Mouse (Mus musculus): ENCODE measurements around the gene Ispd. TPM values are rescaled to one million over a fixed set of nuclear protein-coding genes. Genes with fewer than 3 reads are reported as not detected.

The Ispd gene
- 1.4 TPM for polyA plus RNA-seq (2012; fragmentation: generic; extraction: Trizol)
- long read RNA-seq, experiment 1, partial matches to known transcripts, result 0 of 1 reads
- long read RNA-seq, experiment 1, other reads (novel, unspliced or antisense), result 0 of 1 reads
- long read RNA-seq, experiment 2, transcript Ispd-201 (10 exons, 2,690 nt), result major isoform, 30 of 42 reads
- long read RNA-seq, experiment 2, partial matches to known transcripts, result 0 of 42 reads
- long read RNA-seq, experiment 2, other reads (novel, unspliced or antisense), result 8 of 42 reads

DNA sequence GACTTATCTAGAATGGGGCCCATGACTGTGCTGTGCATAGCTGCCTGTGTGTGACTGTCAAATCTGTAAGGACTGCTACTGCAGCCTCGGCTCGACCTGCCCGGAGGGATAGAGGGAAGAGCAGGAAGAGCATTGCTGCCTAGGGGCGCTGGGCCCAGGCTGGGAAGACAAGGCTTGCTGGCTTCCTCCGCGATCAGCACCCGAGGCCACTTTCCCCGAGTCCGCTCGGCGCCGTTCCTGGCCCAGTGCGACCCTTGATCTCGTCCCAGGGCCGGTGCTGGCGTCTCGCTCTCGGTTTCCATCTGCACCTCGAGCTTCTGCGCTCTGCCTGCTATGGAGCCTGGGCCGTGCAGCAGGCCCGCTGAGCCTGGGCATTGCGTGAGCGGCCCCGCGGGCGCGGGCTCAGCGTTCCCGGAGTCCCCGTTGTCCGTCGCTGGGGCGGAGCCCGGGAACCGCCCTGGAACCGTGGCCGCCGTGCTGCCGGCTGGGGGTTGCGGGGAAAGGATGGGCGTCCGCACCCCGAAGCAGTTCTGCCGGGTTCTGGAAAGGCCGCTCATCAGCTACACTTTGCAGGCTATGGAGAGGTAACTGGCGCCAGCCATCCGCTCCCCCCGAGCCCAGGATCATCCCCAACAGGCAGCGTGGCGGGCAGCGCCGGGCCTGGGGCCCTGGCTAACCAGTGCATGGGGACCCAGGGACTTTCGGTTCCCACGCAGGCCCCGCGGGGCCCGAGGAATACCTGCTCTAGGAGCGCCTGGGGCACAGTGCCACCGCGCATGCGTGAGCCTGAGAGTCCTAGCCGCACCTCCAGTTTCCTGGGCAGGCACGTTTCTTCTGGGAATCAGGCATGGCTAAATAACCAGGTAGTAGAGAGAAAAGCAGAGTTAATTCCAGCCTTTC is at the start of gene Ispd, which contains the start of gene D630036H23Rik:
Gene Ispd, plus strand, starts transcription at position 10 of the 900 bp plus-strand sequence.
Gene D630036H23Rik, minus strand, starts transcription at position 741 of the 900 bp plus-strand sequence.
- H3K79me3 ChIP-seq (ENCODE audit: low read depth), result no peaks in the 10 kb centered on the region
- no peaks in the 10 kb centered on the region for H3K79me2 ChIP-seq (ENCODE audit: control insufficient read depth, insufficient read depth)
- H3ac ChIP-seq (ENCODE audit: control insufficient read depth, insufficient read length, low read depth), result peak within 1 kb of the TSS; percentile 97
- H3K36me3 ChIP-seq (ENCODE audit: control insufficient read depth, insufficient read depth), result no peaks in the 10 kb centered on the region
- no peak for TF ChIP-seq CTCF (IDR thresholded peaks at IDR 0.05; ENCODE audit: control insufficient read depth, insufficient read depth, insufficient read length)
- TF ChIP-seq USF1 (IDR thresholded peaks at IDR 0.05; ENCODE audit: low read depth), result no peak
- TF ChIP-seq MYOD1 (IDR thresholded peaks at IDR 0.05; ENCODE audit: control insufficient read depth, insufficient read length, low read depth), result no peak
- no peak for TF ChIP-seq FOSL1 (IDR thresholded peaks at IDR 0.05; ENCODE audit: insufficient read depth, low read length, poor library complexity, severe bottlenecking)
- TF ChIP-seq MYOG (IDR thresholded peaks at IDR 0.05; ENCODE audit: control insufficient read depth, extremely low read depth, insufficient read length), result no peak
- TF ChIP-seq MAX (IDR thresholded peaks at IDR 0.05), result no peak
- no peak for TF ChIP-seq CEBPB (IDR thresholded peaks at IDR 0.05; ENCODE audit: low read depth)
- no peaks in the 10 kb centered on the region for H3K27me3 ChIP-seq (ENCODE audit: control insufficient read depth, insufficient read depth, insufficient read length)
- peak within 1 kb of the TSS; percentile 29 for H3K4me3 ChIP-seq (ENCODE audit: insufficient read depth, poor library complexity, severe bottlenecking)

DNA sequence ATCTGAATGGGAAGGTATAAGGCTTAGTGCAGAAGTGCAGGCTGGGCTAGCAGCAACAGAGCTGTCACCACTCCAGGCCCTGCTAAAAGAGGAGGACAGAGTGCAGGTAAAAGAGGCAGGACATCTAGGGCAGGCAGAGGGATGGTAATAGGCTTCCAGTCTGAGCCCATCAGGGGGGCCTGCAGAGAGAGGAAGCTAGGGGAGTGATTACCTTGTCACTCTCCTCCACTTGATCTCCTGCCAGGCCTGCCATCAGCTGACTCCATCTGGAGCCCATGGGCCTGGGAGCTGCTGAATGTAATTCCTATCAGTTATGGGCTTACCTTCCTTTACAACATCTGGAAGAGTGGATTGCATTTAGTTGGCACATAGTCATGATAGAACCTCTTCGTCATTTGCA is 48.6 kb upstream of the Ispd start:
- Histone ChIP-seq H3K27me3 (ENCODE audit: control insufficient read depth, insufficient read depth, insufficient read length) (no peaks in the 10 kb centered on the region), H3K36me3 (ENCODE audit: control insufficient read depth, insufficient read depth) (no peaks in the 10 kb centered on the region), H3K79me3 (ENCODE audit: low read depth) (no peaks in the 10 kb centered on the region), H3ac (ENCODE audit: control insufficient read depth, insufficient read length, low read depth) (no peak overlapping the region), H3K79me2 (ENCODE audit: control insufficient read depth, insufficient read depth) (no peaks in the 10 kb centered on the region), H3K4me3 (ENCODE audit: insufficient read depth, poor library complexity, severe bottlenecking) (no peak overlapping the region)
- no peak for TF ChIP-seq MYOG (IDR thresholded peaks at IDR 0.05; ENCODE audit: control insufficient read depth, extremely low read depth, insufficient read length)
- TF ChIP-seq MAX (IDR thresholded peaks at IDR 0.05), result no peak
- no peak for TF ChIP-seq CTCF (IDR thresholded peaks at IDR 0.05; ENCODE audit: control insufficient read depth, insufficient read depth, insufficient read length)
- no peak for TF ChIP-seq CEBPB (IDR thresholded peaks at IDR 0.05; ENCODE audit: low read depth)
- TF ChIP-seq USF1 (IDR thresholded peaks at IDR 0.05; ENCODE audit: low read depth), result no peak
- no peak for TF ChIP-seq FOSL1 (IDR thresholded peaks at IDR 0.05; ENCODE audit: insufficient read depth, low read length, poor library complexity, severe bottlenecking)
- no peak for TF ChIP-seq MYOD1 (IDR thresholded peaks at IDR 0.05; ENCODE audit: control insufficient read depth, insufficient read length, low read depth)

DNA sequence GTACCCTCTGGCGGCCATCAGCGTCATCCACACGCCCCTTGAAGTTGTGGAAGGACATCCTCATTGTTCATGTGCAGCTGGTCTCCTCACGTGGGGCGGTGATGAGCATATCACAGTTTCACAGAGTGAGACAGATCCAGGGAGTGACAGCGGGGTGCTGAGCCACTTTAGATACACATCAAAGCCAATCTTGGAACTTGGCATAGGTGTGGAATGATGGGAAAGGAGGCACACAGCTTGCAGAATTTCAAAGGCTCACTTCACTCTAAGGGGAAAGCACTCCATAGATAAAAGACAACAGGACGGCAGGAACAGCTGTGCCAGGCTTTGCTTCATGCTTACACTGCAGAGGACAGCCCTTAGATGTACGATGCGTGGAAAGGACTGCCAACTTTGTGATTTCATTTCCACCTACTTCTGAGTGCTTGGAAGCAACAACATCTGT is 47.4 kb upstream of the Ispd start:
- no peaks in the 10 kb centered on the region for H3K27me3 ChIP-seq (ENCODE audit: control insufficient read depth, insufficient read depth, insufficient read length)
- TF ChIP-seq MYOD1 (IDR thresholded peaks at IDR 0.05; ENCODE audit: control insufficient read depth, insufficient read length, low read depth), result no peak
- TF ChIP-seq MAX (IDR thresholded peaks at IDR 0.05), result no peak
- TF ChIP-seq FOSL1 (IDR thresholded peaks at IDR 0.05; ENCODE audit: insufficient read depth, low read length, poor library complexity, severe bottlenecking), result no peak
- no peak for TF ChIP-seq USF1 (IDR thresholded peaks at IDR 0.05; ENCODE audit: low read depth)
- no peak for TF ChIP-seq CTCF (IDR thresholded peaks at IDR 0.05; ENCODE audit: control insufficient read depth, insufficient read depth, insufficient read length)
- TF ChIP-seq MYOG (IDR thresholded peaks at IDR 0.05; ENCODE audit: control insufficient read depth, extremely low read depth, insufficient read length), result no peak
- TF ChIP-seq CEBPB (IDR thresholded peaks at IDR 0.05; ENCODE audit: low read depth), result no peak
- H3K36me3 ChIP-seq (ENCODE audit: control insufficient read depth, insufficient read depth), result no peaks in the 10 kb centered on the region
- H3K4me3 ChIP-seq (ENCODE audit: insufficient read depth, poor library complexity, severe bottlenecking), result no peak overlapping the region
- H3ac ChIP-seq (ENCODE audit: control insufficient read depth, insufficient read length, low read depth), result no peak overlapping the region
- H3K79me2 ChIP-seq (ENCODE audit: control insufficient read depth, insufficient read depth), result no peaks in the 10 kb centered on the region
- H3K79me3 ChIP-seq (ENCODE audit: low read depth), result no peaks in the 10 kb centered on the region

DNA sequence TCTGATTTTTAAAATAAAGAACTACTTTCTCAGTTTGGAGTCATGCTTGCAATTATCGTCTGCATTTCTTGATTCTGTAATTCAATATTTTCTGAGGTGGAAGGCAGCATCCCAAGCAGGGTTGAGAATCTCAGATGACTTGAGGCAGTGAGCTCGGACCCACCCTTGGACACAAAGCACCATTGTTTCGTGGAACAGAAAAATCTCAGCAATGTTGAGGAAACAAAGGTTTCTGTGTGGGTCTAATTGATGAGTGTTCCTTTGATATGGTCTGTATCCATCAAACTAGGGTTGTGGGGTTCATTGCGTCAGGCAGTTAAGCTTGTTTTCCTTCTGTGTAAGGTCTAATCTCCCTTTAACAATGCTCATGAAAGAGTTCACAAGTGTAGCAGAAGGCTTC is 37.1 kb upstream of the Ispd start:
- no peak overlapping the region for H3K4me3 ChIP-seq (ENCODE audit: insufficient read depth, poor library complexity, severe bottlenecking)
- H3ac ChIP-seq (ENCODE audit: control insufficient read depth, insufficient read length, low read depth), result no peak overlapping the region
- no peaks in the 10 kb centered on the region for H3K79me2 ChIP-seq (ENCODE audit: control insufficient read depth, insufficient read depth)
- TF ChIP-seq MYOD1 (IDR thresholded peaks at IDR 0.05; ENCODE audit: control insufficient read depth, insufficient read length, low read depth) (no peak), USF1 (IDR thresholded peaks at IDR 0.05; ENCODE audit: low read depth) (no peak), MYOG (IDR thresholded peaks at IDR 0.05; ENCODE audit: control insufficient read depth, extremely low read depth, insufficient read length) (no peak), CEBPB (IDR thresholded peaks at IDR 0.05; ENCODE audit: low read depth) (no peak), MAX (IDR thresholded peaks at IDR 0.05) (no peak), FOSL1 (IDR thresholded peaks at IDR 0.05; ENCODE audit: insufficient read depth, low read length, poor library complexity, severe bottlenecking) (no peak), CTCF (IDR thresholded peaks at IDR 0.05; ENCODE audit: control insufficient read depth, insufficient read depth, insufficient read length) (no peak)
- H3K27me3 ChIP-seq (ENCODE audit: control insufficient read depth, insufficient read depth, insufficient read length), result no peaks in the 10 kb centered on the region
- no peaks in the 10 kb centered on the region for H3K36me3 ChIP-seq (ENCODE audit: control insufficient read depth, insufficient read depth)
- no peaks in the 10 kb centered on the region for H3K79me3 ChIP-seq (ENCODE audit: low read depth)

DNA sequence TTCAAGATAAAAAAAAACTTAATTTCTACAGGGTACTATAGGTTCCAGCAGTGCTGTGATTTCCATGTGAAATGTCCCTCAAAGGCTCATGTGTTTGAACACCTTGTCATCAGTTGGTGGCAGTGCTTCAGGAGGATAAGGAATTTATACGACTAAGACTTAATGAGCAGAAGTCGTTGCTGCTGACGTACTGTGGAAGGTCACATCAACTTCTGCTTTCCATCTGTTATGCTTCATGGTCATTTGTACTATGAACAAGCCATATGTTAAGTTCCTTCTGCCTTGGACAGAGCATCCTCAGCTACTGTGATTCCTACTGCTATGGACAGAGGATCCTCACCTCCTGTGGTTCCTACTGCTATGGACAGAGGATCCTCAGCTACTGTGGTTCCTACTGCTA is 21.2 kb upstream of the Ispd start:
- no peak overlapping the region for H3ac ChIP-seq (ENCODE audit: control insufficient read depth, insufficient read length, low read depth)
- no peak overlapping the region for H3K4me3 ChIP-seq (ENCODE audit: insufficient read depth, poor library complexity, severe bottlenecking)
- no peaks in the 10 kb centered on the region for H3K36me3 ChIP-seq (ENCODE audit: control insufficient read depth, insufficient read depth)
- H3K27me3 ChIP-seq (ENCODE audit: control insufficient read depth, insufficient read depth, insufficient read length), result no peaks in the 10 kb centered on the region
- TF ChIP-seq MYOD1 (IDR thresholded peaks at IDR 0.05; ENCODE audit: control insufficient read depth, insufficient read length, low read depth), result no peak
- no peak for TF ChIP-seq MAX (IDR thresholded peaks at IDR 0.05)
- no peak for TF ChIP-seq CTCF (IDR thresholded peaks at IDR 0.05; ENCODE audit: control insufficient read depth, insufficient read depth, insufficient read length)
- no peak for TF ChIP-seq MYOG (IDR thresholded peaks at IDR 0.05; ENCODE audit: control insufficient read depth, extremely low read depth, insufficient read length)
- TF ChIP-seq USF1 (IDR thresholded peaks at IDR 0.05; ENCODE audit: low read depth), result no peak
- no peak for TF ChIP-seq CEBPB (IDR thresholded peaks at IDR 0.05; ENCODE audit: low read depth)
- no peaks in the 10 kb centered on the region for H3K79me2 ChIP-seq (ENCODE audit: control insufficient read depth, insufficient read depth)
- no peaks in the 10 kb centered on the region for H3K79me3 ChIP-seq (ENCODE audit: low read depth)
